Mouse (Mus musculus): ENCODE data around the gene Aven. TPM values are rescaled to one million over a fixed set of nuclear protein-coding genes. Genes with fewer than 3 reads are reported as not detected.
"Not testable (repeated sequence)": the region's sequence is repeated elsewhere in the genome, so short reads cannot be mapped to it uniquely, and the experiment has no call there.

The Aven gene
- polyA plus RNA-seq (2015; fragmentation: Nextera tagmentation; extraction: Ambion mirVana) = 3.2 and 3.6 TPM in 2 replicates

DNA sequence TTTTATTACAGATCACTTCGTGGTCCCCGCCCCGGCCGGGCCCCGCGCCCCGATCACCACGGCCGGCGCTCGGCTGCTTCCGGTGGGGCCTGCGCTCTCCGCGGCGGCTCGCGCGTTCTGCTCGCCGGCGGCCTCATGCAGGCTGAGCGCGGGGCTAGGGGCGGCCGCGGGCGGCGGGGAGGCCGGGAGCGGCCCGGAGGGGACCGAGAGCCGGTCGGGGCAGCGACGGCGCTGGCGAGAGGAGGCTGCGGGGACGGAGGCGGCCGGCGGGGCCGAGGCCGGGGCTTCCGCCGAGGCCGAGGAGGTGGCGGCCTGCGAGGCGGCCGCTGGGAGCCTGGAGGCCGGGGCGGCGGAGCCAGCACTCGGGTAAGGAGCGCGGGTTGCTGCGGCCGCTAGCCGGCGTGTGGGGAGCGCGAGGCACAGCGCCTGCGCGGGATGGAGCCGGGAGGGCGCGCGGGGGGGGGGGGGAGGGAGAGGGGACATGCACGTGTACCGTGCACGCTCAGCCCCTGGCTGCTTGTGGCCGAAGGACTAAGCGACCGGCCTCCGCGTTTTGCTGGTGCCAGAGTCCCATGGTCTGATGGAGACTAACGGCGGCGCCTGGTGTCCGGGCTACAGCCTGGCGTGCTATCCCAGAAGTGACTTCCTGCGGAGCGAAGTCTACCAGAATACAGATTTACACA is at the start of gene Aven:
Aven (plus strand) TSS at position 109 of the 683 bp plus-strand sequence.
- H3K4me3 ChIP-seq (ENCODE audit: low read depth, low read length) = peak within 1 kb of the TSS; percentile 65
- H3K9ac ChIP-seq (replicated peaks) = peak within 1 kb of the TSS; percentile 89
- peak within 1 kb of the TSS; percentile 76 for H3K4me2 ChIP-seq (ENCODE audit: low read depth, low read length)
- no peaks in the 10 kb centered on the region for H3K36me3 ChIP-seq (replicated peaks; ENCODE audit: insufficient read depth, low read length)
- no peaks in the 10 kb centered on the region for H3K9me3 ChIP-seq (ENCODE audit: low read length)
- TF ChIP-seq CTCF (IDR thresholded peaks at IDR 0.05; ENCODE audit: low read depth) (peak; percentile 9), EP300 (IDR thresholded peaks at IDR 0.05; ENCODE audit: low read depth) (no peak)
- no peaks in the 10 kb centered on the region for H3K27me3 ChIP-seq (ENCODE audit: insufficient read depth, low read length)
- H3K4me1 ChIP-seq (ENCODE audit: insufficient read depth) = peaks cover 6% of the 10 kb centered on the region
- under 1% methylated on average over 71 of the region's 87 CpGs for WGBS (ENCODE audit: insufficient replicate concordance)
- ATAC-seq = peak; percentile 93
- H3K27ac ChIP-seq (ENCODE audit: low read depth) = peak within 1 kb of the TSS; percentile 95
- DNase-seq = peak; percentile 86

GRCm38 (mm10) chr2:112443491-112443890 is 49.3 kb upstream of the Aven start:
- no peak for ATAC-seq
- H3K36me3 ChIP-seq (replicated peaks; ENCODE audit: insufficient read depth, low read length) = no peaks in the 10 kb centered on the region
- WGBS (ENCODE audit: insufficient replicate concordance) = 62% methylated on average over 2 of the region's 2 CpGs
- DNase-seq = no peak
- no peak overlapping the region for H3K27ac ChIP-seq (ENCODE audit: low read depth)
- no peaks in the 10 kb centered on the region for H3K4me1 ChIP-seq (ENCODE audit: insufficient read depth)
- no peaks in the 10 kb centered on the region for H3K27me3 ChIP-seq (ENCODE audit: insufficient read depth, low read length)
- H3K9me3 ChIP-seq (ENCODE audit: low read length) = no peaks in the 10 kb centered on the region
- H3K4me2 ChIP-seq (ENCODE audit: low read depth, low read length) = no peak overlapping the region
- TF ChIP-seq EP300 (IDR thresholded peaks at IDR 0.05; ENCODE audit: low read depth) (no peak), CTCF (IDR thresholded peaks at IDR 0.05; ENCODE audit: low read depth) (no peak)
- H3K9ac ChIP-seq (replicated peaks) = no peak overlapping the region
- H3K4me3 ChIP-seq (ENCODE audit: low read depth, low read length) = no peak overlapping the region

GRCm38 (mm10) chr2:112445511-112445910 is 47.3 kb upstream of the Aven start:
- Histone ChIP-seq H3K4me1 (ENCODE audit: insufficient read depth) (no peaks in the 10 kb centered on the region), H3K36me3 (replicated peaks; ENCODE audit: insufficient read depth, low read length) (no peaks in the 10 kb centered on the region), H3K27me3 (ENCODE audit: insufficient read depth, low read length) (no peaks in the 10 kb centered on the region), H3K4me3 (ENCODE audit: low read depth, low read length) (no peak overlapping the region), H3K9ac (replicated peaks) (no peak overlapping the region), H3K9me3 (ENCODE audit: low read length) (no peaks in the 10 kb centered on the region), H3K27ac (ENCODE audit: low read depth) (no peak overlapping the region), H3K4me2 (ENCODE audit: low read depth, low read length) (no peak overlapping the region)
- DNase-seq (no peak), ATAC-seq (no peak)
- TF ChIP-seq EP300 (IDR thresholded peaks at IDR 0.05; ENCODE audit: low read depth) (no peak), CTCF (IDR thresholded peaks at IDR 0.05; ENCODE audit: low read depth) (no peak)

- WGBS (ENCODE audit: insufficient replicate concordance) = 66% methylated on average over 4 of the region's 4 CpGs
- not testable (repeated sequence) for H3K4me2 ChIP-seq (ENCODE audit: low read depth, low read length); H3K9ac ChIP-seq (replicated peaks); H3K4me3 ChIP-seq (ENCODE audit: low read depth, low read length); H3K27me3 ChIP-seq (ENCODE audit: insufficient read depth, low read length); DNase-seq; H3K27ac ChIP-seq (ENCODE audit: low read depth); H3K4me1 ChIP-seq (ENCODE audit: insufficient read depth); H3K9me3 ChIP-seq (ENCODE audit: low read length); H3K36me3 ChIP-seq (replicated peaks; ENCODE audit: insufficient read depth, low read length)
- 0 out of 2 replicates have a peak, but pooled peaks have one; percentile 15 for ATAC-seq
Measured at GRCm38 (mm10) chr2:112448046-112448445, 44.7 kb upstream of the Aven start.

GRCm38 (mm10) chr2:112448510-112449059 is 44.2 kb upstream of the Aven start:
- ATAC-seq (no peak), DNase-seq (no peak)
- H3K9ac ChIP-seq (replicated peaks) = no peak overlapping the region
- H3K36me3 ChIP-seq (replicated peaks; ENCODE audit: insufficient read depth, low read length) = no peaks in the 10 kb centered on the region
- TF ChIP-seq CTCF (IDR thresholded peaks at IDR 0.05; ENCODE audit: low read depth) (no peak), EP300 (IDR thresholded peaks at IDR 0.05; ENCODE audit: low read depth) (no peak)
- no peak overlapping the region for H3K27ac ChIP-seq (ENCODE audit: low read depth)
- no peaks in the 10 kb centered on the region for H3K4me1 ChIP-seq (ENCODE audit: insufficient read depth)
- no peak overlapping the region for H3K4me2 ChIP-seq (ENCODE audit: low read depth, low read length)
- no peaks in the 10 kb centered on the region for H3K27me3 ChIP-seq (ENCODE audit: insufficient read depth, low read length)
- no peaks in the 10 kb centered on the region for H3K9me3 ChIP-seq (ENCODE audit: low read length)
- H3K4me3 ChIP-seq (ENCODE audit: low read depth, low read length) = no peak overlapping the region

- Histone ChIP-seq H3K4me1 (ENCODE audit: insufficient read depth) (no peaks in the 10 kb centered on the region), H3K4me2 (ENCODE audit: low read depth, low read length) (no peak overlapping the region), H3K36me3 (replicated peaks; ENCODE audit: insufficient read depth, low read length) (no peaks in the 10 kb centered on the region), H3K9me3 (ENCODE audit: low read length) (no peaks in the 10 kb centered on the region), H3K27me3 (ENCODE audit: insufficient read depth, low read length) (no peaks in the 10 kb centered on the region), H3K9ac (replicated peaks) (no peak overlapping the region), H3K4me3 (ENCODE audit: low read depth, low read length) (no peak overlapping the region), H3K27ac (ENCODE audit: low read depth) (no peak overlapping the region)
- DNase-seq (peak; percentile 23), ATAC-seq (no peak)
- 25% methylated on average over 4 of the region's 4 CpGs for whole genome bisulfite sequencing (ENCODE audit: insufficient replicate concordance)
- TF ChIP-seq CTCF (IDR thresholded peaks at IDR 0.05; ENCODE audit: low read depth) (peak; percentile 64), EP300 (IDR thresholded peaks at IDR 0.05; ENCODE audit: low read depth) (no peak)
Measured at GRCm38 (mm10) chr2:112449597-112450296, 43.0 kb upstream of the Aven start.

DNA sequence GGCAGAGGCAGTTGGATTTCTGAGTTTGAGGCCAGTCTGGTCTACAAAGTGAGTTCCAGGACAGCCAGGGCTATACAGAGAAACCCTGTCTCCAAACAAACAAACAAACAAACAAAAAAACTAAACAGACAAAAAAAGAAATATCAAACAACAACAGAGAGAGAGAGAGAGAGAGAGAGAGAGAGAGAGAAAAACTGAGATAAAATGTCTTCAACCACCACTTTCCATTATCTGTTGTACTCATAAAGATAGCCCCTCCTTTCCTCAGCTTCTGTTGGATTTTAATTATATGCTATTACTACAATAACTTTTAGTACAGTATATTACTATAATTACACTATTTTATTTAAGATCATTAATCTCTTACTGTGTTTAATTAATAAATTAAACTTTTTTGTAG is 40.3 kb upstream of the Aven start:
- not testable (repeated sequence) for H3K4me3 ChIP-seq (ENCODE audit: low read depth, low read length); H3K9ac ChIP-seq (replicated peaks); H3K27ac ChIP-seq (ENCODE audit: low read depth); H3K36me3 ChIP-seq (replicated peaks; ENCODE audit: insufficient read depth, low read length); ATAC-seq; H3K9me3 ChIP-seq (ENCODE audit: low read length); H3K4me1 ChIP-seq (ENCODE audit: insufficient read depth); H3K4me2 ChIP-seq (ENCODE audit: low read depth, low read length); H3K27me3 ChIP-seq (ENCODE audit: insufficient read depth, low read length); DNase-seq

Measured in liver, postnatal 0 days (tissue).